Mouse (Mus musculus) hindbrain, postnatal 0 days (tissue): ENCODE measurements at regions not wholly inside any gene's neighbourhood (a gene's known extent, or its start where the extent isn't known, plus 50 kb on each side); places are given as distances from the start of the nearest gene placed in this dataset.

ENCODE experiments used
- ATAC-seq: fragments of 200-750 bp; cut with Nextera tagmentation; 2 replicates; pipeline ENCODE4 v1.8.0; 2017; ENCODE audit warnings: mild to moderate bottlenecking, moderate TSS enrichment, moderate library complexity
- DNase-seq: peaks from one replicate; pipeline ENCODE4 v3.0.0-alpha.2; 2015; ENCODE audit warnings: low spot score
- H3K27ac ChIP-seq: fragments of 300-500 bp; sonication (generic); 2 replicates; pipeline ENCODE4 v1.5.1; 2014; ENCODE audit warnings: mild to moderate bottlenecking
- H3K27me3 ChIP-seq: fragments of 300-500 bp; sonication (generic); 2 replicates; pipeline ENCODE4 v1.6.1; 2014; ENCODE audit warnings: low read length, mixed read lengths; ENCODE audit not compliant: insufficient read depth
- H3K36me3 ChIP-seq: fragments of 300-500 bp; sonication (generic); 2 replicates; pipeline ENCODE4 v1.6.1; 2014; ENCODE audit warnings: low read length, mixed read lengths; ENCODE audit not compliant: insufficient read depth
- H3K4me1 ChIP-seq: fragments of 300-500 bp; sonication (generic); 2 replicates; pipeline ENCODE4 v1.6.1; 2014; ENCODE audit warnings: antibody characterized with exemption, low read length, mixed read lengths; ENCODE audit not compliant: insufficient read depth
- H3K4me2 ChIP-seq: fragments of 300-500 bp; sonication (generic); 2 replicates; pipeline ENCODE4 v1.6.1; 2014; ENCODE audit warnings: low read depth, mild to moderate bottlenecking, low read length, moderate library complexity, mixed read lengths
- H3K4me3 ChIP-seq: fragments of 300-500 bp; sonication (generic); 2 replicates; pipeline ENCODE4 v1.5.1; 2014; ENCODE audit warnings: low read length
- H3K9ac ChIP-seq: fragments of 300-500 bp; sonication (generic); replicated peaks from 2 replicates; pipeline ENCODE4 v1.6.1; 2014; ENCODE audit warnings: mild to moderate bottlenecking, low read length, moderate library complexity, mixed read lengths
- H3K9me3 ChIP-seq: fragments of 300-500 bp; sonication (generic); 2 replicates; pipeline ENCODE4 v1.6.1; 2016; ENCODE audit warnings: low read length, mixed read lengths
- CTCF ChIP-seq: IDR thresholded peaks from 2 replicates; pipeline ENCODE4 v1.5.1; 2016; ENCODE audit warnings: antibody characterized with exemption, control low read depth, low read depth
- WGBS: fragments of 180-500 bp; shearing (Covaris S2); extraction: QIAGEN DNeasy Blood & Tissue Kit; methylation state at CpG from one replicate; pipeline ENCODE4 v1.1.7; 2014; 5-methylcytosine and 5-hydroxymethylcytosine counted together

DNA sequence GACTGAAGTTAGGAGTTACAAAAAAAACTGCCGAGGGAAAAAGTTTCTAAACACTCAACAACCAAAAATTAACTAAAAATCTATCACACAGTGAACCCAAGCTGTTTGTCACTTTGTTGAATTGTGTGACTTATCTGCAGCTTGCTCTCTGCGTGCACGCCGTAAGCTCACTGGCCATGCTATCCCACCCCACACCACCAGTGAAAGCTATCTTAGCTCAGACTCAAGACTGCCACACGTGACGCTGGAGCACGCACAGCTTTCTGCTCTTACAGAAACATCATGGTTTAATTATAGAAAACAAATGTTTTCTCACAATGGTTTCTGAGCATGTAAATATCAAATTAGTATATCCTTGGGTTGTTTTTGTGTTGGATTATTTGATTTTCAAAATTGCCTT lies 56.0 kb upstream of the Cyp1b1 start:
- no peak overlapping the region for H3K4me3 ChIP-seq
- H3K9me3 ChIP-seq, result no peaks in the 10 kb centered on the region
- DNase-seq, result no peak
- H3K27ac ChIP-seq, result no peak overlapping the region
- no peak for ATAC-seq
- no peak overlapping the region for H3K4me2 ChIP-seq
- H3K36me3 ChIP-seq, result no peaks in the 10 kb centered on the region
- no peak overlapping the region for H3K9ac ChIP-seq
- WGBS, result 72% methylated on average over 7 of the region's 7 CpGs
- no peak for TF ChIP-seq CTCF
- no peaks in the 10 kb centered on the region for H3K4me1 ChIP-seq
- no peaks in the 10 kb centered on the region for H3K27me3 ChIP-seq

DNA sequence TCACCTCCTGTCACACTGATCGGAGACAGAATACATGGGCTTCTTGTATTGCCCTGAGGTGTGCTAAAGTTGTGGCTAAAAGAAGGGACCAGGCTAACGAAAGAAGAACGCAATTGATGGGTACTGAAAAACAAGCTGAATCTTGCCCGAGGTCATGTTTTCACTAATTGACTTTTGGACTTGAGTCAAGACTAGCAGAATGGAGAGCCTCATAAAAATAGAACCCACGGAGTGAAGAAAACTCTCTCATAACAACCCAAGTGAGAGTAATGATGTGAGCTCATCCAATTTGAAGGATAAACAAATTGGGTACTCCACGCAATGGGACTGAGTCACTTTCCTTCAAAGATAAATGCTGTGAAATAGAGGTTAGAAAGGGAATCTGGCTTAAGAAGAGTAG lies 55.0 kb upstream of the Cyp1b1 start:
- no peak for ATAC-seq
- Histone ChIP-seq H3K27me3 (no peaks in the 10 kb centered on the region), H3K4me2 (no peak overlapping the region), H3K4me1 (no peaks in the 10 kb centered on the region), H3K27ac (no peak overlapping the region), H3K4me3 (no peak overlapping the region), H3K9me3 (no peaks in the 10 kb centered on the region), H3K36me3 (no peaks in the 10 kb centered on the region), H3K9ac (no peak overlapping the region)
- WGBS, result 66% methylated on average over 6 of the region's 6 CpGs
- no peak for DNase-seq
- no peak for TF ChIP-seq CTCF

DNA sequence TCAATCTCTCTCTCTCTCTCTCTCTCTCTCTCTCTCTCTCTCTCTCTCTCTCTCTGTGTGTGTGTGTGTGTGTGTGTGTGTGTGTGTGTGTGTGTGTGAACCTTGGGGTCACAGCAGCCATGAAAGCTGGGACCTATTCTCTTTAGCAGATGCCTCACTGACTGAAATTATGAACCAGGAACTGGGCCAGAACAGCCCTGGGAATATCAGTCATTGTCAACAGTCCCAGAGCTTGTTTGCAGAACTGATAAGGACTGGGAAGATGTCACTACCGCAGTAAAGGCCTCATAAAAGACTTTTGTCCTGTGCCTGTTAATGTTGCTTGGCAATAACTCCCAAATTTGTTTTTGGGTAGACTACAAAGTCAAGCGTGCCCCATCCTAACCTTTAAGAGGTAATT lies 53.2 kb upstream of the Cyp1b1 start:
- no peak for TF ChIP-seq CTCF
- Histone ChIP-seq H3K4me3 (no peak overlapping the region), H3K27ac (no peak overlapping the region), H3K9me3 (no peaks in the 10 kb centered on the region), H3K27me3 (no peaks in the 10 kb centered on the region), H3K36me3 (no peaks in the 10 kb centered on the region), H3K4me1 (no peaks in the 10 kb centered on the region), H3K4me2 (no peak overlapping the region), H3K9ac (no peak overlapping the region)
- ATAC-seq (no peak), DNase-seq (no peak)
- 74% methylated on average over 2 of the region's 2 CpGs for WGBS

DNA sequence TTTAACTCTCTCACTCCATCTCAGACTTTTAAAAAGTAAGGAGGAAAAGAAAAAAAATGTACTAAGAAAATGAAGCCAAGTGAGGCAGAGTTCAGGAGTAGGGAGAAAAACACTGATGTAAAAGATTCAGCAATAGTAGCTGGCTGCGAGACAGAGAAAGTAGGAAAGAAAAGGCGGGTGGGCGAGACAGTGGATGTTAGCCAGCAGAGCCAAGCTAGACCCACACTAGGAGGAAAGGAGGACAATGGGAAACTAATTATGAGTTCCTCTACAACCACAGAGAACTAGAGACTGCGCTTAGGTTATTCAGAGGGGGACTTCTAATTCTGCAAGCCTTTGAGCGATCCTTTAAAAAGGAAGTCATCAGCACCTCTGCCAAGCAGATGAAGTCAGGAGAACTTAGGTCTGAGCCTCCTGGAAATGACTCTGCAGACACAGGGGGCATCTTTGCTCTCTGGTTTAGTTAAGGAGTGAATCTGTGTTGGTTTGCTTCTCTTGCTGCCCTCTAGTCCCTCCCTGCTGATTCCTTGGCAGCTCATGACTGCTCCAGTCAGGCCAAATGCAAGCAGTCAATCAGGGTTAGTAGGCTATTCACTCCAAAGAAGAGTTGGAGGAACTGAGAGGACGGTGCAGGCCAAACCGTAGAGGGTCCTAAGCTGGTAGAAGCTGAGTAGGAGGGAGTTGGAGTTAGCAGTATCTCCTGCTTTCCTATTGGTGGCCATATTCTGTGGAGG lies 50.4 kb upstream of the Cyp1b1 start:
- no peak for TF ChIP-seq CTCF
- Histone ChIP-seq H3K9me3 (no peaks in the 10 kb centered on the region), H3K27ac (peak overlapping the region; percentile 57), H3K4me2 (no peak overlapping the region), H3K9ac (no peak overlapping the region), H3K4me1 (no peaks in the 10 kb centered on the region), H3K4me3 (no peak overlapping the region), H3K36me3 (no peaks in the 10 kb centered on the region), H3K27me3 (no peaks in the 10 kb centered on the region)
- WGBS, result 57% methylated on average over 7 of the region's 7 CpGs
- ATAC-seq, result peak; percentile 93
- peak; percentile 68 for DNase-seq
